Mouse (Mus musculus) megakaryocyte, embryonic 14.5 days (primary cell): ENCODE data around the gene Taar7d. TPM values are rescaled to one million over a fixed set of nuclear protein-coding genes. Genes with fewer than 3 reads are reported as not detected.
"Not testable (repeated sequence)": the region's sequence is repeated elsewhere in the genome, so short reads cannot be mapped to it uniquely, and the experiment has no call there.

Experiments used
- H3K27me3 ChIP-seq: replicated peaks from 2 replicates; pipeline ENCODE3; 2012; ENCODE audit warnings: inconsistent platforms
- H3K36me3 ChIP-seq: replicated peaks from 2 replicates; pipeline ENCODE3; 2012; ENCODE audit warnings: low read length, inconsistent platforms, mixed read lengths
- H3K4me1 ChIP-seq: 2 replicates; pipeline ENCODE4 v1.6.1; 2012; ENCODE audit warnings: inconsistent platforms
- H3K4me3 ChIP-seq: replicated peaks from 2 replicates; pipeline ENCODE3; 2012; ENCODE audit warnings: moderate library complexity, mild to moderate bottlenecking, inconsistent platforms
- H3K9me3 ChIP-seq: 2 replicates; pipeline ENCODE4 v1.6.1; 2012; ENCODE audit warnings: inconsistent platforms
- FLI1 ChIP-seq: IDR thresholded peaks from 2 replicates; pipeline ENCODE4 v1.6.1; 2012; ENCODE audit warnings: low read length, inconsistent platforms, mixed read lengths
- GATA1 ChIP-seq: IDR thresholded peaks from 3 replicates; pipeline ENCODE4 v1.6.1; 2012; ENCODE audit warnings: mixed read lengths, low read length, inconsistent platforms, borderline replicate concordance
- polyA plus RNA-seq: library from polyadenylated mRNA; stranded (reverse); fragments of >175 nt; gene quantifications from 2 replicates; pipeline ENCODE4 v1.2.3, GENCODE M21; 2012; ENCODE audit warnings: low replicate concordance; ENCODE audit not compliant: insufficient read depth

Gene Taar7d
- polyA plus RNA-seq, 1 experiment, result not detected

DNA sequence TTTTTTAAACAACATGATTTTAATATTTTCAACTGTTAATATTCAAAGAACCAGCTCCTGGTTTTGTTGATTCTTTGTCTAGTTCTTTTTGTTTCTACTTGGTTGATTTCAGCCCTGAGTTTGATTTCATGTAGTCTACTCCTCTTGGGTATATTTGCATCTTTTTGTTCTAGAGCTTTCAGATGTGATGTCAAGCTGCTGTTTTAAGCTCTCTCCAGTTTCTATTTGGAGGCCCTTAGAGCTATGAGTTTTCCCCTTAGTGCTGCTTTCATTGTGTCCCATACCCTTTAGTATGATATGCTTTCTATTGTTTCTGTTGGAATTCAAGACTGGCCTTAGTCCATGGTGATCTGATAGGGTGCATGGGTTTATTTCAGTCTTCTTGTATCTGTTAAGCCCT lies 4.3 kb downstream of the Taar7d start:
- Histone ChIP-seq H3K9me3 (no peaks in the 10 kb centered on the region), H3K27me3 (no peaks in the 10 kb centered on the region), H3K36me3 (no peaks in the 10 kb centered on the region), H3K4me3 (no peak overlapping the region), H3K4me1 (no peaks in the 10 kb centered on the region)
- no peak for TF ChIP-seq GATA1
- TF ChIP-seq FLI1, result no peak

DNA sequence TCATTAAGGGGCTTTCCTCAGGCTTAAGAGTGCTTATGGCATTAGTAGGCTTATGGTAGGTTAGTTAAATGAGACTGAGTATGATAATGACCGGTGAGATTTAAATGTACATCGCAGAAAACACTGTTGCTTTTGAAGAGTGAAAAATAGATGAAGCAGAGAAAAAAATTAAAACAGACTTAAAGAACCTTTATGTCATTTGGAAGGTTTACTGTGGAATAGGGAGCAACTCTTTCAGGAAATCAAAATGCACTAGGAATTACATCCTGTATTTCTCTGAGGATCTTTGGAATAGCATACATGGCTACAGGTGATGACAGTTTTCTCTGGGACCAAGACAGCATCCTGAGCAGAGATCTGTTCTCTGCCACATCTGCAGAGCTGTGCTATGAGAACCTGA lies 10.3 kb downstream of the Taar7d start, which contains the start of gene Taar7e:
Gene Taar7e, plus strand, starts transcription at position 301 of the 400 bp plus-strand sequence.
- TF ChIP-seq FLI1, result no peak
- no peak for TF ChIP-seq GATA1
- Histone ChIP-seq H3K4me1 (no peaks in the 10 kb centered on the region), H3K9me3 (no peaks in the 10 kb centered on the region), H3K27me3 (no peaks in the 10 kb centered on the region), H3K36me3 (no peaks in the 10 kb centered on the region), H3K4me3 (no peak within 1 kb of the TSS)

DNA sequence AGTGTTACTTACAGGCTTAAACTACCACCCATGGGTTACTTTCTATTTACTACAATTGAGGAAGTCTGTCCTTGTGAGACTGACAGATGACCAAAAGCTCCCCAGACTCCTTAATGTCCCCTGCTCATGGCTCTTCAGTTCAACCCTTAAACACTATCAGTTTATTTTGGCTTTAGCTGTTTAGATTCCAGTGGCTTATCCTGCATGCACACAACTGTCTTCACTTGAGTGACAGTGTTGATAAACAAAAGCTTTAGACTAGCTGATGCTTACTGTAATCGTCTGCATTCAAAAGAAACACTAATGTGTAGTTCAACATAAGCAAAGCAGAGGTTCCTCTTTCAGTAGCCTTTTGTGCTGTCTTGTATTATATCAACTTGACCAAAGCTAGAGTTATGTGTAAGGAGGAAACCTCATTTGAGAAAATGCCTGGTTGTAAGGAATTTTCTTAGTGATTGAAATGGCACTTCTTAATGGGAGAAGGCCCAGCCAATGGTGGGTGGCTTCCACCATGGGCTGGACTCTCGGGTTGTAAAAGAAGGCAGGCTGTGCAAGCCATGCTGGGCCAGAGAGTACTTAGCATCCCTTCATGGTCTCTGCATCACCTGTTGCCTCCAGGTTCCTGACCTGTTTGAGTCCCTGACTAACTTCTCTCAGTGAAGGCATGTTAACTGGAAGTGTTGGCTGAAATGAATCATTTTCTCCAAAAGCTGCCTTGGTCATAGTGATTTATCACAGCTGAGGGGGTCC lies 13.3 kb downstream of the Taar7d start:
- no peaks in the 10 kb centered on the region for H3K27me3 ChIP-seq
- no peak overlapping the region for H3K4me3 ChIP-seq

DNA sequence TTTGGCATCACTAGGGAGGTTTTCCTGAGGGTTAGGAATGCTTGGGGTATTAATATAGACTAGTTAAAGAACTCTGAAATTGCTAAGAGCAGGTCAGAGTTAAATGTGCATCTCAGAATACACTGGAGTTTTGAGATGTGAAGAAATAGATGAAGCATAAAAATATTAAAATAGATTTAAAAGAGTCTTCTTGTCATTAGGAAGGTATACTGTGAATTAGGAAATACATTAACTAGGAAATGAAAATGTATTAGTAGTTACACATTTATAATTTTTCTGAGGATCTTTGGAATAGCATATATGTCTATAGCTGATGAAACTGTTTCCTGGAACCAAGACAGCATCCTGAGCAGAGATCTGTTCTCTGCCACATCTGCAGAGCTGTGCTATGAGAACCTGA lies 22.2 kb downstream of the Taar7d start, which contains the start of gene Taar7f:
Gene Taar7f, plus strand, starts transcription at position 301 of the 400 bp plus-strand sequence.
- Histone ChIP-seq H3K9me3 (no peaks in the 10 kb centered on the region), H3K4me3 (no peak within 1 kb of the TSS), H3K27me3 (no peaks in the 10 kb centered on the region), H3K36me3 (no peaks in the 10 kb centered on the region), H3K4me1 (no peaks in the 10 kb centered on the region)
- no peak for TF ChIP-seq GATA1
- no peak for TF ChIP-seq FLI1

More for the DNA sequence above, 13.3 kb downstream of the Taar7d start:
- TF ChIP-seq FLI1 (no peak), GATA1 (no peak)
- Histone ChIP-seq H3K9me3 (no peaks in the 10 kb centered on the region), H3K36me3 (no peaks in the 10 kb centered on the region), H3K4me1 (no peaks in the 10 kb centered on the region)

GRCm38 (mm10) chr10:24052039-24052438 lies 25.0 kb downstream of the Taar7d start:
- no peak for TF ChIP-seq FLI1
- H3K4me3 ChIP-seq, result no peak overlapping the region
- H3K4me1 ChIP-seq, result no peaks in the 10 kb centered on the region
- H3K36me3 ChIP-seq, result no peaks in the 10 kb centered on the region
- no peaks in the 10 kb centered on the region for H3K9me3 ChIP-seq
- H3K27me3 ChIP-seq, result no peaks in the 10 kb centered on the region

DNA sequence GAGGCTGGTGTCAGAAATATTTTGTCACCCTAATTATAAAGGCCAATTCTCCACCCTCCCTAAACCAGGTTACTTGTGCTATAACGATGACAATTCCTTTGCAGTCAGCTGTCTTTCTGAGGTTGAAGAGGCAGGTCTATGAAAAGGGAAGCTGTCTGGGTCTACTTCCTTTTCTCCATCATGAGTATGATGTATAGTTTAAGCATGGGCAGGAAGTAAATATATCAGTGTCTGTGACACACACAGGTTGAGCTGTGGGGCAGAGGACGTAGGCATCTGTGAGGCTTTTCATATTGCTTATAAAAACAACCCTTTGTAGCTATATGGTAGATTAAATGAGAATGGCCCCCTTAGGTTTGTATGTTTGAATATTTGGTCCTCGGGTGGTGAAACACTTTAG lies 32.0 kb downstream of the Taar7d start:
- H3K9me3 ChIP-seq, result no peaks in the 10 kb centered on the region
- H3K4me1 ChIP-seq, result no peaks in the 10 kb centered on the region
- no peak overlapping the region for H3K4me3 ChIP-seq
- H3K27me3 ChIP-seq, result no peaks in the 10 kb centered on the region
- H3K36me3 ChIP-seq, result no peaks in the 10 kb centered on the region
- TF ChIP-seq FLI1 (no peak), GATA1 (no peak)

DNA sequence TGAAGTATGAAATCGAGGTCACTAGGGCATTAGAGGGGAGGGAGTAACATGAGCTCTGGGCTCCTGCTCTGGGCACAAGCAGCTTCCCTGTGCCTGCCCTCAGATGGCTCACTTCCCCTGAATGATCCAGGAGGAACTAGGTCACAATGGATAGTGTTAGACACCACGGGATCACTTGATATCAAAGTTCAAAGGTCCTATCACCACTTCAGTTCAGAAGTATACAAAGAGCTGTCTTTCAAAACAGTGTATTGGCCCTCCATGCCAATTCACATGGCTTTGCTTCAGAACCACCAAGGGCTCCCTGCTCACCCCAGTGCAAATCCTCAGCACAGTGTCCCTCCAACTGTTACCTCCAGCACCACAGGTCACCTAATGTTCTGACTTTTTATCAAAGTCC lies 47.7 kb downstream of the Taar7d start:
- H3K4me1 ChIP-seq, H3K36me3 ChIP-seq, H3K27me3 ChIP-seq, H3K4me3 ChIP-seq, H3K9me3 ChIP-seq: not testable (repeated sequence)

- not testable (repeated sequence) for H3K4me1 ChIP-seq, H3K4me3 ChIP-seq, H3K27me3 ChIP-seq, H3K9me3 ChIP-seq, H3K36me3 ChIP-seq
These were observed 49.2 kb downstream of the Taar7d start, which contains the start of gene Taar8a for GRCm38 (mm10) chr10:24076200-24076599. TSS of gene Taar8a (plus strand) at chr10:24076500.

Other genes starting within 250 kb of the Taar7d start
- gene Rps12, start 239.9 kb upstream of the Taar7d start, polyA plus RNA-seq, result 210 and 1,237 TPM in 2 replicates
- gene Slc18b1, start 230.2 kb upstream of the Taar7d start, polyA plus RNA-seq, result not detected in 2 replicates
- gene Vnn3, start 175.8 kb upstream of the Taar7d start, polyA plus RNA-seq, result not detected in 2 replicates
- not detected in 2 replicates for gene Vnn1, start 132.5 kb upstream of the Taar7d start, polyA plus RNA-seq
- not detected in 2 replicates for gene Taar1, start 106.9 kb upstream of the Taar7d start, polyA plus RNA-seq
- gene Taar2, start 88.7 kb upstream of the Taar7d start, polyA plus RNA-seq, result not detected in 2 replicates
- gene Taar3, start 77.7 kb upstream of the Taar7d start, polyA plus RNA-seq, result not detected in 2 replicates
- gene Taar4, start 66.7 kb upstream of the Taar7d start, polyA plus RNA-seq, result not detected in 2 replicates
- not detected in 2 replicates for gene Taar5, start 56.5 kb upstream of the Taar7d start, polyA plus RNA-seq
- gene Taar6, start 41.6 kb upstream of the Taar7d start, polyA plus RNA-seq, result not detected in 2 replicates
- not detected in 2 replicates for gene Taar7a, start 33.7 kb upstream of the Taar7d start, polyA plus RNA-seq
- not detected in 2 replicates for gene Taar7b, start 27.3 kb upstream of the Taar7d start, polyA plus RNA-seq
- not detected in 2 replicates for gene Taar7e, start 10.4 kb downstream of the Taar7d start, polyA plus RNA-seq
- gene Taar7f, start 22.3 kb downstream of the Taar7d start, polyA plus RNA-seq, result not detected in 2 replicates
- gene Taar8a, start 49.3 kb downstream of the Taar7d start, polyA plus RNA-seq, result not detected in 2 replicates
- not detected in 2 replicates for gene Taar8b, start 65.1 kb downstream of the Taar7d start, polyA plus RNA-seq
- not detected in 2 replicates for gene Taar8c, start 74.7 kb downstream of the Taar7d start, polyA plus RNA-seq
- gene Taar9, start 82.3 kb downstream of the Taar7d start, polyA plus RNA-seq, result not detected in 2 replicates
- 109 and 228 TPM in 2 replicates for gene Stx7, start 122.1 kb downstream of the Taar7d start, polyA plus RNA-seq
- gene Moxd1, start 196.3 kb downstream of the Taar7d start, polyA plus RNA-seq, result not detected in 2 replicates